22 mouse cellular contexts compared by ENCODE assay signal in genomic region chr11:117677594-117677993, GRCm38 (mm10). TPM values are rescaled to one million over a fixed set of nuclear protein-coding genes. Genes with fewer than 3 reads are reported as not detected.
A peak's percentile ranks its signal among the peaks of the same experiment; 100 is the strongest.
DNase-seq lines count a peak whose midpoint lies in the region; ATAC-seq and TF ChIP-seq lines count a peak whose summit lies in the region.
"Had no signal": no experiment of that assay in that cellular context is flagged by ENCODE, and none has a peak within 500 bp of the region (broad histone marks: within the 10 kb centered on the region; RNA-seq: fewer than 3 reads in every experiment).

No protein-coding gene starts in this region.

- no peak overlapping the region for H3K4me3 ChIP-seq in gastrocnemius, adult 2 months
- H3K4me3 ChIP-seq in heart, embryonic 11.5 days (ENCODE audit: low read depth, low read length), result no peak overlapping the region
- H3K4me3 ChIP-seq in heart, adult 2 months, result no peak overlapping the region
- no peak overlapping the region for H3K4me3 ChIP-seq in heart, embryonic 15.5 days
- H3K4me3 ChIP-seq in CH12.LX (replicated peaks in 1 of 3; ENCODE audit: low read depth in 2 of 3, low read length in 2 of 3, poor library complexity in 1 of 3), result no peak overlapping the region
- H3K4me3 ChIP-seq: forebrain, embryonic 10.5 days; forebrain, embryonic 13.5 days; hindbrain, embryonic 12.5 days; hindbrain, embryonic 15.5 days had no signal

- ATAC-seq in heart, embryonic 11.5 days (replicated peaks; ENCODE audit: insufficient number of reproducible peaks, low FRiP score, low TSS enrichment), result no peak
- no peak for ATAC-seq in heart, embryonic 15.5 days (replicated peaks; ENCODE audit: insufficient number of reproducible peaks, insufficient read depth, low FRiP score, low read depth)
- ATAC-seq: forebrain, embryonic 13.5 days; forebrain, embryonic 16.5 days; intestine, postnatal 0 days had no signal

- in situ Hi-C loops in CH12.LX (cut with MboI; ENCODE audit: low pct_ligation_motif_present, low pct_unique_long_range_greater_than_20kb, low sequenced_read_pairs), result no loop called here

- TF ChIP-seq RAD21 in CH12.LX (IDR thresholded peaks at IDR 0.05; ENCODE audit: low read depth, low read length), result no peak

- H3K27ac ChIP-seq in gastrocnemius, adult 2 months, result peak overlapping the region; percentile 32
- peak overlapping the region; percentile 73; the same call in 1 of the 2 replicates for H3K27ac ChIP-seq in heart, embryonic 11.5 days (ENCODE audit: low read depth, low read length)
- H3K27ac ChIP-seq in heart, adult 2 months, result no peak overlapping the region
- H3K27ac ChIP-seq in heart, embryonic 15.5 days, result peak overlapping the region; percentile 77; the same call in 1 of the 2 replicates
- H3K27ac ChIP-seq in CH12.LX (ENCODE audit: insufficient read depth, low read depth), result no peak overlapping the region
- H3K27ac ChIP-seq: forebrain, embryonic 10.5 days; forebrain, embryonic 13.5 days; hindbrain, embryonic 15.5 days had no signal

- dilution Hi-C loops in CH12.LX (cut with MboI; ENCODE audit: extremely low pct_ligation_motif_present, extremely low pct_unique_long_range_greater_than_20kb, low sequenced_read_pairs), result no loop called here

- H3K9ac ChIP-seq in heart, embryonic 11.5 days (ENCODE audit: low read depth, low read length), result no peak overlapping the region
- no peak overlapping the region for H3K9ac ChIP-seq in heart, adult 2 months (ENCODE audit: low read depth, low read length)
- no peak overlapping the region for H3K9ac ChIP-seq in heart, embryonic 15.5 days
- peak overlapping the region; percentile 13; the same call in 1 of the 2 replicates for H3K9ac ChIP-seq in CH12.LX (ENCODE audit: insufficient read depth, low read depth)
- H3K9ac ChIP-seq: forebrain, embryonic 13.5 days; hindbrain, embryonic 12.5 days; hindbrain, embryonic 15.5 days had no signal

- intact Hi-C loops in gastrocnemius, adult 2 months (cut with DNase I), result no loop called here
- intact Hi-C loops in gastrocnemius, postnatal 14 days (cut with DNase I; ENCODE audit: low total_unique reads), result no loop called here
- intact Hi-C loops in heart, adult 2 months (cut with DNase I), result no loop called here

- TF ChIP-seq EP300 in heart, adult 2 months (IDR thresholded peaks at IDR 0.05; ENCODE audit: insufficient read depth, low read depth, low read length), result no peak
- no peak for TF ChIP-seq EP300 in CH12.LX (IDR thresholded peaks at IDR 0.05; ENCODE audit: low read length)

- TF ChIP-seq CTCF in gastrocnemius, adult 2 months (IDR thresholded peaks at IDR 0.05), result no peak
- no peak for TF ChIP-seq CTCF in heart, adult 2 months (IDR thresholded peaks at IDR 0.05)
- no peak for TF ChIP-seq CTCF in CH12.LX (conservative IDR thresholded peaks at IDR 0.05 in 1 of 2, IDR thresholded peaks at IDR 0.05 in 1 of 2; ENCODE audit: low read depth in 2 of 2, low read length in 2 of 2)

- no peaks in the 10 kb centered on the region for H3K27me3 ChIP-seq in heart, embryonic 11.5 days (ENCODE audit: control insufficient read depth, insufficient read depth, low read length)
- no peaks in the 10 kb centered on the region for H3K27me3 ChIP-seq in heart, adult 2 months (ENCODE audit: control insufficient read depth, insufficient read depth, low read length)
- no peaks in the 10 kb centered on the region for H3K27me3 ChIP-seq in heart, embryonic 15.5 days
- H3K27me3 ChIP-seq in CH12.LX (replicated peaks), result no peaks in the 10 kb centered on the region
- H3K27me3 ChIP-seq: forebrain, embryonic 13.5 days; hindbrain, embryonic 12.5 days; hindbrain, embryonic 15.5 days had no signal

- TF ChIP-seq POLR2A in heart, adult 2 months (IDR thresholded peaks at IDR 0.05; ENCODE audit: insufficient read depth, low read depth, low read length), result no peak
- TF ChIP-seq POLR2A in CH12.LX (IDR thresholded peaks at IDR 0.05; ENCODE audit: low read depth, low read length), result no peak

- 94% methylated on average over 3 of the region's 3 CpGs for WGBS in heart, embryonic 11.5 days (ENCODE audit: insufficient replicate concordance)
- 87% methylated on average over 3 of the region's 3 CpGs for WGBS in heart, adult 2 months
- WGBS in heart, embryonic 15.5 days, result 86% methylated on average over 3 of the region's 3 CpGs

- H3K36me3 ChIP-seq in heart, embryonic 11.5 days (ENCODE audit: control insufficient read depth, insufficient read depth, low read length), result no peaks in the 10 kb centered on the region
- H3K36me3 ChIP-seq in heart, adult 2 months (ENCODE audit: control insufficient read depth, insufficient read depth, low read length), result peaks cover 7% of the 10 kb centered on the region
- H3K36me3 ChIP-seq in heart, embryonic 15.5 days, result no peaks in the 10 kb centered on the region
- H3K36me3 ChIP-seq in CH12.LX (replicated peaks in 1 of 2; ENCODE audit: control insufficient read depth in 1 of 2, insufficient read depth in 1 of 2, low read length in 1 of 2), result peaks cover 0 to 27% of the 10 kb centered on the region in 2 experiments
- H3K36me3 ChIP-seq: hindbrain, embryonic 12.5 days; hindbrain, embryonic 15.5 days had no signal

- no peak overlapping the region for H3K4me2 ChIP-seq in heart, embryonic 11.5 days
- no peak overlapping the region for H3K4me2 ChIP-seq in heart, embryonic 15.5 days
- H3K4me2 ChIP-seq in CH12.LX (ENCODE audit: insufficient read depth, low read depth, poor library complexity, severe bottlenecking), result peak overlapping the region; percentile 57
- H3K4me2 ChIP-seq: forebrain, embryonic 13.5 days; hindbrain, embryonic 12.5 days; hindbrain, embryonic 15.5 days had no signal

- peaks cover 20% of the 10 kb centered on the region for H3K4me1 ChIP-seq in heart, embryonic 11.5 days (ENCODE audit: control insufficient read depth, insufficient read depth, low read length)
- peaks cover 14% of the 10 kb centered on the region for H3K4me1 ChIP-seq in heart, adult 2 months (ENCODE audit: control insufficient read depth, insufficient read depth, low read length)
- H3K4me1 ChIP-seq in heart, embryonic 15.5 days (replicated peaks), result peaks cover 33% of the 10 kb centered on the region
- peaks cover 25 to 53% of the 10 kb centered on the region in 2 experiments for H3K4me1 ChIP-seq in CH12.LX (ENCODE audit: control insufficient read depth in 1 of 2, insufficient read depth in 2 of 2)

- no peak for DNase-seq in gastrocnemius, adult 2 months
- no peak for DNase-seq in gastrocnemius, postnatal 14 days
- no peak for DNase-seq in heart, adult 2 months
- no peak for DNase-seq in heart, postnatal 4 days
- DNase-seq in CH12.LX (ENCODE audit: extremely low read depth), result no peak
- DNase-seq: adrenal gland, adult 2 months; adrenal gland, postnatal 14 days; B cell, adult 2 months; cerebellum, adult 11 months; cerebellum, adult 2 months; cerebellum, adult 9-11 months; cerebellum, postnatal 25 days; gastrocnemius, postnatal 25 days; kidney, adult 2 months had no signal

- H3K79me2 ChIP-seq in heart, adult 2 months (replicated peaks; ENCODE audit: control insufficient read depth, insufficient read depth, low read length), result peaks cover 15% of the 10 kb centered on the region
- H3K79me2 ChIP-seq in CH12.LX (replicated peaks; ENCODE audit: control insufficient read depth, extremely low read depth, insufficient read depth, poor library complexity, severe bottlenecking), result peaks cover 67% of the 10 kb centered on the region

- H3K9me3 ChIP-seq in heart, embryonic 11.5 days (replicated peaks; ENCODE audit: control insufficient read depth, low read length), result no peaks in the 10 kb centered on the region
- H3K9me3 ChIP-seq in heart, embryonic 15.5 days (replicated peaks), result no peaks in the 10 kb centered on the region
- peaks cover 12% of the 10 kb centered on the region for H3K9me3 ChIP-seq in CH12.LX (replicated peaks; ENCODE audit: low read length)
- H3K9me3 ChIP-seq: forebrain, embryonic 10.5 days; forebrain, embryonic 13.5 days; hindbrain, embryonic 12.5 days; hindbrain, embryonic 15.5 days had no signal

TF ChIP-seq in CH12.LX, 34 proteins besides CTCF, POLR2A, EP300 and RAD21:
- peak; percentile 97; the same call in 1 of the 2 replicates for TF ChIP-seq CHD1 (IDR thresholded peaks at IDR 0.05; ENCODE audit: low read depth, low read length)
- no peak for TF ChIP-seq USF1 (IDR thresholded peaks at IDR 0.05; ENCODE audit: low read depth, low read length)
- no peak for TF ChIP-seq ZC3H11A (IDR thresholded peaks at IDR 0.05; ENCODE audit: low read depth, low read length)
- no peak for TF ChIP-seq UBTF (IDR thresholded peaks at IDR 0.05; ENCODE audit: low read depth, low read length)
- TF ChIP-seq JUND (conservative IDR thresholded peaks at IDR 0.05; ENCODE audit: low read depth, low read length), result no peak
- no peak for TF ChIP-seq SMC3 (IDR thresholded peaks at IDR 0.05; ENCODE audit: low read depth, low read length)
- no peak for TF ChIP-seq ELF1 (IDR thresholded peaks at IDR 0.05; ENCODE audit: low read depth, low read length)
- TF ChIP-seq PAX5 (IDR thresholded peaks at IDR 0.05; ENCODE audit: low read length), result no peak
- TF ChIP-seq MAFK (IDR thresholded peaks at IDR 0.05; ENCODE audit: insufficient replicate concordance, low read length), result no peak
- no peak for TF ChIP-seq NELFE (IDR thresholded peaks at IDR 0.05; ENCODE audit: low read depth, low read length)
- no peak for TF ChIP-seq MXI1 (IDR thresholded peaks at IDR 0.05; ENCODE audit: low read depth, low read length)
- peak; percentile 5; the same call in 1 of the 2 replicates for TF ChIP-seq JUN (IDR thresholded peaks at IDR 0.05; ENCODE audit: insufficient read depth, low read depth, low read length)

RNA-seq across cellular contexts. Expression of gene Tnrc6c, which starts 23.5 kb away (rescaled TPM):
- 10 to 100 TPM; 18.5 to 24.8 TPM for total RNA-seq in gastrocnemius, adult 2 months (2021)
- 10 to 100 TPM; 16.5 to 18.1 TPM for total RNA-seq in gastrocnemius, postnatal 14 days (2021)
- 7.0 and 8.1 TPM in 2 replicates for polyA plus RNA-seq in heart, embryonic 11.5 days (2014; fragmentation: Nextera tagmentation; extraction: Ambion mirVana)
- 10 to 100 TPM; 28.5 to 30.3 TPM for total RNA-seq in heart, adult 2 months (2021)
- polyA plus RNA-seq in heart, adult 2 months (2012; rRNA removed), result 17.7 and 27.3 TPM in 2 replicates
- 6.6 and 7.3 TPM in 2 replicates for polyA plus RNA-seq in heart, embryonic 15.5 days (2015; fragmentation: Nextera tagmentation; extraction: Ambion mirVana)
- total RNA-seq in heart, postnatal 4 days (2021), result 10 to 100 TPM; 25.4 to 27.4 TPM
- total RNA-seq in CH12.LX (2012; rRNA removed) (16.7 and 17.2 TPM in 2 replicates), CH12.LX (2014; rRNA removed) (6.1 and 6.9 TPM in 2 replicates)
- 12.2 and 12.8 TPM in 2 replicates for polyA plus RNA-seq in CH12.LX (2012; ENCODE audit: insufficient read length, low read depth)

Comparison
In these comparisons a context has a peak if more than half of its experiments do, and no peak if none do; other contexts are left out.
1. H3K27ac ChIP-seq: peak in gastrocnemius, adult 2 months (single experiment), heart, embryonic 11.5 days (single experiment) and heart, embryonic 15.5 days (single experiment); none in heart, adult 2 months (single experiment) and CH12.LX (single experiment).